Mouse (Mus musculus) bone marrow macrophage, adult 2 months (primary cell): ENCODE measurements around the gene Pde4d.

Experiments
- CTCF ChIP-seq: IDR thresholded peaks from 2 replicates; pipeline ENCODE4 v1.5.1; 2012; ENCODE audit warnings: low read depth, mild to moderate bottlenecking, low read length, moderate library complexity
- POLR2A ChIP-seq: IDR thresholded peaks from 2 replicates; pipeline ENCODE4 v1.6.1; 2012; ENCODE audit warnings: mild to moderate bottlenecking, low read depth, low read length, borderline replicate concordance

DNA sequence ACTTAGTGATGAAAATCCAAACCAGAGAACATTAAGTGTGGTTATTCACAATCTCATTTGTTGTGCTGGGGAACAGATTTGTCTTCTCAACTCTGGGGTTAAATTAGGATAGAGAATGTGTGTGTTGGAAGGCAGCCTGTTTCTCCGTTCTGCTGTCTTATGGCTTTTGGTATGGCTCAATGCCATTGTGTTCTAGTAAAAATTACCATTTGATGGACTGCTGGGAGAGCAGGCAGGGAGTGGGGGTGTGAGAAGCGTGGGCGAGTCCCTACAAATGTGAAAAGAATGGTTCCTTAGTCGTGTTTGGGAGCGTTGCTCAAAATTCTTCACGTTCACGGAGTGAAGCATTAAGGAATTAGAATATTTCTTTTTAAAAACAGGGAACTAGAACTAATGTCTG lies 597.4 kb downstream of the Pde4d start:
- TF ChIP-seq CTCF (no peak), POLR2A (no peak)
